Mouse (Mus musculus) liver, embryonic 14.5 days (tissue): Measurements from ENCODE around the gene Cyp2f2.

Source experiments
- CTCF ChIP-seq: IDR thresholded peaks from 2 replicates; pipeline ENCODE4 v1.5.1; 2016; ENCODE audit warnings: antibody characterized with exemption, low read depth, control low read depth
- EP300 ChIP-seq: IDR thresholded peaks from 2 replicates; pipeline ENCODE4 v1.6.1; 2016; ENCODE audit warnings: antibody characterized with exemption, low read depth

DNA sequence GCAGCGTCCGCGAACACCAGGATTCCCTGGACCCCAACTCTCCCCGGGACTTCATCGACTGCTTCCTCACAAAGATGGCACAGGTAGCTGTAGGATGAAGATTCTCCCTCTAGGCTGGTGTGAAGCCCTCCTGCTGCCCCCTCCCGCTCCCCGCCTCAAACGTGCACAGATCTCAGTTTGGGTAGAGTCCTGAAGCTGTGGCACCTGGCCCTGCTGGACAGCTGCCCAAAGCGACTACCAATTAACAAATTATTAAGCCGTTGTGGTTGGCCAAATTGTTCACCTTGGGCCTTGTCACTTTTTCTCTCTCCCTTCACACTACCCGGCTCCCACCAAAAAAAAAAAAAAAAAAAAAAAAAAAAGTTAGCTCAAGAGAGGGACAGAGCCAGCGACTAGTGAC lies 10.1 kb downstream of the Cyp2f2 start:
- TF ChIP-seq CTCF (no peak), EP300 (no peak)
